Mouse (Mus musculus): ENCODE data around the gene Ubqln4. TPM values are rescaled to one million over a fixed set of nuclear protein-coding genes. Genes with fewer than 3 reads are reported as not detected.
"Not testable (repeated sequence)": the region's sequence is repeated elsewhere in the genome, so short reads cannot be mapped to it uniquely, and the experiment has no call there.

The Ubqln4 gene
- total RNA-seq, 2 experiments from 2014 or later, result 73.6 to 77.4 TPM

DNA sequence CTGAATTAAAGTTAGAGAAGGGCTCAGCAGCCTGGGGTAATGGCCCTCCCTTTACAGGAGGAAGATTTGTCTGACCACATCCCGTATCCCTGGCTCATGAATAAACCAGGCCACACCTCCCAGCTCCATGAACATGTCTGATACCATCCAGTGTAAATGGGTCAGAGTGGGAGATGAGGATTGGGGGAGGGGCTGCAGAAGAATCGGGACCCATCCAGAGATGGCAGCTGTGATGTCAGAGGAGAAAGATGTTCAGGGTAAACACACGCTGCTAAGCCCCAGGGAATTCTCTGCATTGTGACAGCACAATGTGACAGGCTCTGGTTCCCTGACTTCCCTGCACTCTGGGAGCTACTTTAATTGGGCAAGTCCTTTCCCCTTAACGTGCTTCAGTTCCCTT, 9.9 kb downstream of the Ubqln4 start:
- no peak for DNase-seq
- intact Hi-C loops (cut with DNase I), result no loop called here

DNA sequence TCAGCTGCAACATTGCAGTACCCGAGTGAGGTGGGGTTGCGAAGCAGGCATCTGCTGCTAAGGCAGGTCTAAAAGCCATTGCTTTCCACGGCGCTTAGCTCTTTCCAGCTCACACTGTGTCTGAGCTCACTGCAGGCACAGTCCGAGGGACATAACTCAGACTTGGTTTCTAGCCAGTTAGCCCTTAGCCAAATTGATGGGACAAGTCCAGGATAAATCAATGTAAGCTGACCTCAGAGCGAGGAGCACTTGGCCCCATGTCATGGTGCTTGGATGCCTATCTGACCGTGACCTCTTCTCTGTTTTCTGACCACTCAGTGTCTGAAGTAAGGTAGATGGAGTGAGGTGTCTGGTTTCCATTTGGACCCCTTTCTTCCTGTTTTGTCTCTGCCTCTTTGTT, 10.4 kb downstream of the Ubqln4 start:
- intact Hi-C loops (cut with DNase I), result no loop called here
- DNase-seq, result no peak

DNA sequence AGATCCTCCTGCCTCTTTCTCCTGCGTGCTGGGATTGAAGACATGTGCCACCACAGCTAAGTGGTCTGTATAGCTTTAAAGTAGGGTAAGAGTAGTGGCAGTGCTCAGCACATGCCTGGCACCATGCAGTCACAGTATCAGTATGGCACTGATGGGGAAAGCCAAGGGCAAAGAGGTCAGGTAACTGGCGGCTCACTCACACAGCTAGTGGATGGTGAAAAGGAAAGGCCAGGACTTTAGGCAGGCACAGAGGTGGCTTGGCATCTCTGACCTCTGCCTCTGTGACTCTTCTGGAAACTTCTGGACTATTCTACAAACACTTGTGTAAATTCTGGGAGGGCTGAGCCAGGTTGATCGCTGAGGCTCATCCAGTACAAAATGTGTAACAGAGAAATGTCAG, 12.6 kb downstream of the Ubqln4 start:
- intact Hi-C loops (cut with DNase I), result no loop called here
- no peak for DNase-seq

DNA sequence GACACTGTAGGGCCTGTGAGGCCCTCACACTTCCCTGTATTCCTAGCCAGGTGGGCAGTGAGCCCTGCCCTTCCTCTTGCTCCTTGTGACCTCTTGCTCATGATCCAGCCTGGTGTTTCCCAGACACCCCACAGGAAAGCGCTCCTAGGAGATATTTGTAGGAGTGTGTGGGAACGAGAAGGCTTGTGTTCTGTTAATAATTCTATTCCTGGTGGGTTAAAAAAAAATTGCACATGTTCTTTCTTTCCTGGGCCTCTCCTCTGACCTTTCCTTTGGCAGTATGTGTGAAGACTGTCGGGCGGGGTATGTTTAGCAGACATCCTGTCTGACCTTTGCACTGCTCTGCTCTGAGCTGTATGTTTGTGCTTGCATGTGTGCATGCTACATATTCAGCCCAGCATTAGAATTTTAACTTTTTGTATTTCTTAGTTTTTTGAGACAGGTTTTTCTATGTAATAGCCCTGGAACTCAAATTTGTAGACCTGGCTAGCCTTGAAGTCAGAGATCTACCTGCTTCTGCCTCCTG, 13.0 kb downstream of the Ubqln4 start:
- intact Hi-C loops (cut with DNase I), result no loop called here
- no peak for DNase-seq

DNA sequence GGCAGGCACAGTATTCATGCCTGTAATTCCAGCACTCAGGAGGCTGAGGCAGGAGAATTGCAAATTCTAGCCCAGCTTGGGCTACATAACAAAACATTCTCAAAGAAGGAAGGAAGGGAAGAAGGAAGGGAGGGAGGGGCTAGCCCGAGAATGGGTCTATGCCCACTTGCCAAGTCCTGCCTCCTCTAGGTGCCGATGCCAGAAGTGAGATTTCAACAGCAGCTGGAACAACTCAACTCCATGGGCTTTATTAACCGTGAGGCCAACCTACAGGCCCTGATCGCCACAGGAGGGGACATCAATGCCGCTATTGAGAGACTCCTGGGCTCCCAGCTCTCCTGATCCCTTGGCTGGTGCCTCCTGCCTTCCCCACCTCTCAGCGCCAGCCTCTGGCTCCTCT, 14.3 kb downstream of the Ubqln4 start:
- intact Hi-C loops (cut with DNase I), result no loop called here
- DNase-seq, result no peak

DNA sequence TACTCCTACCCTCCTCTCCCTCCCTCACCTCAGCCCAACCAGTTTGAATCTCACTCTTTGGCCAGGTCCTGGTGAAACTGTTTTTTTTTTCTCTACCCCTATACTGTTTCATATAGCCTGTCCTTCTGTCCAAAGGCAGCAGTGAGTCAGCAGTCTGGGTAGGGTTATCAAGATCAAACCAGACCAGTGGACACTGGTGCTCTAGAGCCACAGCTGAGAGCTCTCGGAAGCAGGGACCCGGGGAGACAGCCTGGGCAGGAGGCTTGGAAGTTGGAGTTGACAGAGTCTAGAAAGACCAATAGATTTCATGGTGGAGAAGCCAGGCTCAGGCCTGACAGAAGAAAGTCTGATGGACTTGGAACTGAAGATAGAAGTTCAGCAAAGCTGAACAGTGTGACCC, 15.1 kb downstream of the Ubqln4 start:
- intact Hi-C loops (cut with DNase I), result no loop called here

DNA sequence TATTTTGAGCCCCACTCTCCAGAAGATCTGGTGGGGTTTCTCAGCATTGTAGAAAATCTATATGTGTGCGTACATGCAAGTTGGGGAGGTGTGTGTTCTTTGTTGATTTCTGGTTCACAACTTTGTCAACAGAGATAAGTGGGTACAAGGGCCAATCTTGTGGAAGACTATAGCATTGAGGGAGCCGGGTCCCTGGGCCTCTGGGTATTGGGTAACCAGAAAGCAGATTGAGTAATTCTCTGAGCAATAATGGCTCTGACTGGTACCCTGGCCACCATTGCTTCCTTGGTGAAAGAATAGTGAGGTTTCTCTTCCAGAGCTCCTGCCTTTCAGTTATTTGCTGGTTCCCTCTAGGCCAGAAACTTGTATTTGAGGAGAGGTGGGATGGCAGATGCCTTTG, 15.5 kb downstream of the Ubqln4 start:
- DNase-seq, result no peak
- intact Hi-C loops (cut with DNase I), result no loop called here

More for the DNA sequence above, 15.1 kb downstream of the Ubqln4 start:
- DNase-seq, result no peak

DNA sequence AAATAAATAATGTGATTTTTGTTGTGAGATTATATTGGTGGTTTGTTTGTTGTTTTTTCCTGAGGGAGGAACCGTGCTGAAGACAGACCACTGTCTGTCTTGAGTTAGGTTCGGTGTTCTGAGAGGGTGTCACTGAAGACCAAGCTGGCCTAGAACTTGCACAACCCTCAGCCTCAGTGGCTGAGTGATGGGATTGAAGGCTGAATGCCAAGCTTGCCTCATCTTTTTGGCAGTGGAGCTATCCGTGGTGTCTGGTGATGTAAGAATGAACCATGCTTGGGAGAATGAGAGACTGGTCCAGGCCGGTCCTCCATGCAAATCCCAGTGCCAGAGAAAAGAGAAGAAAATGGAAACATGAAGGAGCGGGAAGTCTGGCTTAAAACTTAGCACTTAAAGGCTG, 16.1 kb downstream of the Ubqln4 start:
- peak in 1 of 2 experiments; percentile 12 for DNase-seq
- intact Hi-C loops (cut with DNase I), result no loop called here

DNA sequence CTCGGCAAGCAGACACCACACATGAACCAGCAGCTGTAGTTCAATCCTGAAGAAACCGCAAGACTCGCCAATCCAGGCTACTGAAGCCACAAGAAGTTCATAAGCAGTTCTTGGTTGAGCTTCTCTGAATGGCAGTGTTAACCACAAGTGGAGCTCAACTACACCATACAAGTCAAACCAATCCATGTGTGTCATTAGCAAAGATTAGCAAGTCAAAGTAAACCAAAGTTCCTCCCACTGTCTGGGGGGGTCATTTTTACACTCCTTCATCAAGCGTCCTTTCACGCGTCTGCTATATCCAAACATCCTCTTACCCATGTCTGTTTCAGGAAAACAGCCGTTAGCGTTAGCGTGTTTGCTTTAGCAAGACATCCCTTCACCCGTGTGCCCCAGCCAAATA, 16.8 kb downstream of the Ubqln4 start:
- intact Hi-C loops (cut with DNase I), result no loop called here
- no peak for DNase-seq

DNA sequence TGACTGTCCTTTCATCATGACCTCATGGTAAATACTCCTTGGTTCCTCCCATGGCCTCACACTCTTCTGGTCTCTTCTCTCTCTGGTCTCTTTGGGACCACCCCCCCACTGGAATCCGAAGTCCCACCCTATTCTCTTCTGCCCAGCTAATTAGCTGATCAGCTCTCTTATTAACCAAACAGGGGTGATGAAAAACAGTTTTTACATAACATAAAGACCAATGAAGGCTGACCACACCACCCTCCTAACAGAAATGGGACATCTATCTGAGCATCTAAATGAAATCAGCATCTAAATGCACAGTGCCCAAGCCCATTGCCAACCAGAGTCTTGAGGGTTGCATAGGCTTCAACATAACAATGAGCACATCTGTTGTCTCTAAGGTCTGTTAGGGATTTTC, 18.3 kb downstream of the Ubqln4 start:
- intact Hi-C loops (cut with DNase I), result no loop called here
- DNase-seq, result no peak

DNA sequence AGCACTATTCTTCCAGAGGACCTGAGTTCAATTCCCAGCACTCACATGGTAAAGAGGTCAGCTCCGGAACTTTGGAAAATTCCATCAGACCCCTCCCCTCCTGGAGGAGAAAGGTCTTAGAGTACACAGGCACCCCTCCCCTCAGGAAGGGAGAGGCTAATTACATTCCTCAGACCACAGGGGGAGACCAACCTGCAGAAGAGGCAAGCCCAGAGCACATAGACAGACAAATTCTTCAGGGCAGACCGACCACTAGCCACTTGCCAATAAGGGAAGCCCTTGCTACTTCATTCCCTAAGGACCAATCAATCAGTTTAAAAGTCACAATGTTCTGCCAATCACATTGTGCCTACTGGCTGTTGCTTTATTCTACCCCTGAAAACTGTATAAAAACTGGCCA, 19.3 kb downstream of the Ubqln4 start:
- intact Hi-C loops (cut with DNase I), result no loop called here
- DNase-seq, result no peak

DNA sequence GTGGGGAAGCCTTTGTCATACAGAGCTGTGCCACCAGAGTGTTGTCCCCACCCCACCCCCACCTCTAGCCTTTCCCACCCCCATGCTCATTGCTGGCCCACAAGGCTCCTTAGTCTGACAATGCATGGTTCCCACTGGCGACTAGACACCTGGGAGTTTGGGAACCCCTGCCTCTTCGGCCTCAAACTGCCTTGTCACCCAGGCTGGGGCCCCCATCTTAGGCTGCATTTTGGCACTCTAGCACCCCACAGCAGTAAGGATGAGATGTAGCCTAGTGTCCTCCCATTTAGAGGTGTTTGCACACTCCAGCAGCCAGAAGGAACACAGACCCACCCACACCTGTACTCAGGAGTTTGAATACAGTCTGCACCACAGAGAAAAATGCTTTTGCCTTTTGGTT, 20.3 kb downstream of the Ubqln4 start:
- no peak for DNase-seq
- intact Hi-C loops (cut with DNase I), result no loop called here

DNA sequence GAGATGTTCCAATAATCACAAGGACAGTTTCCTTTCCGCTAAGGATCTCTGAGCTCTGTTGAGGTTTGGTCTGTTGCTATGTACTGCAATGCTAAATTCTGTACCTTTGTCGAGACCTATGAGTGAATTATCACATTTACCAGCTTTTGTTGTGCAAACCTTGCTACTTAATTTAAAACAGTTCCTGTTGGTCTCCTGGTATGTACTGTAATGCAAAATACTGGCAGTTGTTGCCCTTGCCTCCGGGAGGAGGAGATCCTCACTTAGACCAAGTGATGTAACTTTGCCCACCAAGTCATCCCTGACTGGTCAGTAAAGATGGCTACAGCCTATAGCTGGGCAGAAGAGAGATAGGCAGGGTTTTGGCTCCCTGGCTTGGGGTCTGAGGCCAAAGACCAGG, 22.0 kb downstream of the Ubqln4 start, which contains the start of gene Ssr2:
Ssr2 (plus strand) TSS at position 337 of the 400 bp plus-strand sequence.
- DNase-seq, result no peak
- intact Hi-C loops (cut with DNase I), result no loop called here

DNA sequence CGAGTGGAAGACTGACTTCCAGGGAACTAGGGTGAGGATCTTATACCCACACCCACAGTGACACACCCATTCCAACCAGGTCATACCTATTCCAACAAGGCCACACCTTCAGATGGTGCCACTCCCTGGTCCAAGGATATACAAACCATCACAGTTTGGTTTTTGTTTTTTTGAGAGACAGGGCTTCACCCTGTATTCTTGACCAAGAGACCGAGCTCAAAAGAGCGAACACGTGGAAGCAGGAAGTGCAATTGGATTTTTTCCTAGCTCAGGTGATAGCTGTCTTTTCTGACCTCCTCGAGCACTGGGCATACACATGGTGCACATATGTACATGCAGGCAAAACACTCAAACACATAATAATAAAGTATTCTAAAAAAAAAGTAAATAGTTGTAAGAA, 24.3 kb downstream of the Ubqln4 start:
- intact Hi-C loops (cut with DNase I), result not testable (repeated sequence)

DNA sequence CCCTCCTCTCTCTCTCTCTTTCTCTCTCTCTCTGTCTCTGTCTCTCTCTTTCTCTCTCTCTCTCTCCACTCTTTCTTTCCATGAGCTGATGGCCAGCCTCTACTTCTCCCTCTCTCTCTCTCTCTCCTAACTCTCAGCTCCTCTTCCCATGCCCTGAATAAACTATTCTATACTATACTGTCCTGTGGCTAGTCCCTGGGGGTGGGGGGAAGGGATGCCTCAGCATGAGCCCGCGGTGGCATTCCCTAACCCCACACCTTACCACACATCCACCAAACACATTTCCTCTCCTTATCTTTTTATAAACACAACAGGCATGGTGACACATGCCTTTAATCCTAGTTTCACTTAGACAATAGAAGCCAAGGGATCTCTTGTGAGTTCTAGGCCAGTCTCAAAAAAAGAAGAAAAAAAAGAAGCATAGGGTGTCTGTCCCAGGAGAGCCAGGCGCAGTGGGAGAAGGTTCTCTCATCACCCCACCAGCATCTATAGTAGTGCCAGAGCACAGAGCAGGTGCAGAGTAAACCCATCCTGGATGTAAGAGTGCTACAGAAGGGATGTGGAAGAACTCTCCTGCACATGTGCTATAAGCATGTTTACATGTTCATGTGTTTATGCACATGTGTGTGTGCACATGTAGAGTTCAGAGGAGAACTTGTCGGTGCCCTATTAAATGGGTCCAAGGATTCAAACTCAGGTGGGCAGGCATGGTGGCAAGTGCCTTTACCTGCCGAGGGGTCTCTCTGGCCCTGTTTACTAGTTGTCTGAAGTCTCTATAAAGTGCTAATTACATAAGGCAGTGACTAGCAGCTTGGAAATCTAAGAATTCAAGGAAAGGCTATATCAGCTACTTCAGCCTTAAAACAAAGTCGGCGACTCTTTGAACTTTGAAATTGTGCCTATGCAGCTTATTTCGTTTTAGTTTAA, 25.2 kb downstream of the Ubqln4 start:
- DNase-seq, result no peak
- intact Hi-C loops (cut with DNase I), result no loop called here

More for the DNA sequence above, 24.3 kb downstream of the Ubqln4 start:
- DNase-seq, result not testable (repeated sequence)

DNA sequence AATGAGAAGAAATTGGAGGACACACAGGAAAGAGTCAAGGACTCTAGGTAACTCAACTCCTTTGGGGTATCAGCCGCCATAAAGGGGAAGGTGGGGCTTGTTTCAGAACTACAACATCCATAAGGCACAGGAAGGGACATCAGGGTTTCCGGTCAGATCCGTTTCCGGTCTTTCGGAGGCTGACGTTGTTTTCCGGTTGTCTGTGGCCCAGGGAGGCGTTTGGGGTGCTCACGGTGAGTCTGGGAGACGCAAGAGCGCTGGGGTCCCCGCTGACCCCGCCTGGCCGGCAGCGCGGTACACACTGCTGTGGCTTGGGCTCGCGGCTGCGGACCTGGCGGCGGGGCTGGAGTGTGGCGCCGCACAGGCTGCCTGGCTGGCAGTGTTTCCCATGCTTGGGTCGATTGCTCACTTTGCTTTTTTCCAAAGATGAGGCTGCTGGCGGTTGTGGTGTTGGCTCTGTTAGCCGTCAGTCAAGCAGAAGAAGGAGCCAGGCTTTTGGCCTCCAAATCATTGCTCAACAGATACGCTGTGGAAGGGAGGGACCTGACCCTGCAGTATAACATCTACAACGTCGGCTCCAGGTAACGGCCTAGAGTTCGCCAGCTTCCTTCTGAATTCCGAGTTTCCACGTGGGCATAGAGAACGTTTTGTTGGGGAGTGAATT, 26.0 kb downstream of the Ubqln4 start:
- DNase-seq, result peak; percentile 61 to 70
- intact Hi-C loops (cut with DNase I), result no loop called here

DNA sequence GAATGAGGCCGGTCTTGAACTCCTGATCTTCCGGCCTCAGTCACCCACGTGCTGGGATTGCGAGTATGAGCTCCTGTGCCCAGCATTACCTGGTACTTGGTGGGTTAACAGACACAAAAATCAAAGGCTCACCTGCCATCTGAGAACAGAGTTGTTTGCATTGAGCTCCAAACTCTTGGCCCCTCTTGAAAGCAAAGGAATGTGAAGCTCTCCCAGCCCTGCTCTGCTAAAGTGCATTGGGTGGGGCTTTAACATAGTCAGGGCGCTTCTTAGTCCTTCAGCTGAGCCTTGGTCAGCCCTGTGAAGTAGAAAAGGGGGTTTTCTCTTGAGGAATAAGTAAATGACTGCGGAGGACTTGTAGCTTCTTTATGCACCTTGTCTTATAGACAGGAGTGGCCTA, 32.2 kb downstream of the Ubqln4 start:
- intact Hi-C loops (cut with DNase I), result no loop called here
- no peak for DNase-seq

DNA sequence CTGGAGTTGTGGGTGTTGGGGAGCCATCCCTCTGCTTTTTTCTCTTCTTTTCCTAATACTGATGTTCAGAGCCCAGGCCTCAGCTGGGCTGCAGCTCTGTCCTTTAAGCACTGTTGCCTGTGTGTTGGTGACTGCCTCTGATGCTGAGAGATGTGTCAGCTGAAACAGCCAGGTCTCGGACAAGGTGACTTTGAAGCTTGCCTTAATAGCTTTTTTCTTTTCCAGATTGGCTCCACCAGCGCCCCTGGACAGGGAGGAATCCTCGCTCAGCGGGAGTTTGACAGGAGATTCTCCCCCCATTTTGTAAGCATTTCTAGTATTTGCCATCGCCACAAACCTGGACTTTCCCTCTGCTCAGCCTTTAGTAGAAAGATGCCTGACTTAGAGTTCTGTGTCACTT, 33.1 kb downstream of the Ubqln4 start:
- intact Hi-C loops (cut with DNase I), result no loop called here
- no peak for DNase-seq

DNA sequence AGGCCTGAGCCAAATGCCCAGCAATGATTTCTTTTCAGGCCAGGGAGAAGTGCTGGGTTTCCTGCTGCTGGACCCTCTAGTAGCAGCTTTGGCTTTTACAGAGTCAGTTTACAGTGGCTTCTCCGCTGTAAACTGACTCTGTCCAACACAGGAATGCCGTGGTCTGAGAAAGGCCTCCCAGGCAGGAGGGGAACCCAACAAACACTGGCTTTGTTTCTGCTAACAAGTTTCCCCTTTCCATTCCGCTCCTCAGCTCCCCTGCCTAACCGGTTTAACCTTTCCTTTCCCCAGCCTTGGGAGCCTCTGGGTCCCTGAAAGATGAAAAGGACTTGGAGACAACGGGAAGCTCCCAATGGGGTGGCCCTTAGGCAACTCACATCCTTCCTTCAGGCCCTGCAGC, 36.7 kb downstream of the Ubqln4 start:
- intact Hi-C loops (cut with DNase I), result loop anchor here (5.0 kb wide), 1 partner anchor 47 kb away; no protein-coding TSS in a partner anchor
- DNase-seq, result no peak

DNA sequence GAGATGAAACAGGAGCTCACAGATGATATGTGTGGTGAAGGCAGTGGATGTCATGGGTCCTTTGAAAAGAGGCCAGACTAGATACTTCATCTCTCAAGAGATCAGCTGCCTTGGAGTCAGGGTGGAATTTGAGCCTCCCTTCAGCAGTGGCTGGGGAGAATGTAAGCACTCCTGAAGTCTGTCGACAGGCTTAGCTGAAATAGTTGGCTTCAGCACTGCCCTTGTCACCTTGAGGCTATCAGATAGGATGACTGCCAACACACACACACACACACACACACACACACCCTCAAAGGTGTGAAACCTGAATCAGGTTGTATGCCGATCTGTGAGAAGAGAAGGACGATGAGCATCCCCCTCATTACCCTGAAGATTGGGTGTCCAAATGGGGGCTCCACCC, 37.5 kb downstream of the Ubqln4 start:
- intact Hi-C loops (cut with DNase I), result loop anchor here (5.0 kb wide), 1 partner anchor 46 kb away; no protein-coding TSS in a partner anchor
- DNase-seq, result no peak

DNA sequence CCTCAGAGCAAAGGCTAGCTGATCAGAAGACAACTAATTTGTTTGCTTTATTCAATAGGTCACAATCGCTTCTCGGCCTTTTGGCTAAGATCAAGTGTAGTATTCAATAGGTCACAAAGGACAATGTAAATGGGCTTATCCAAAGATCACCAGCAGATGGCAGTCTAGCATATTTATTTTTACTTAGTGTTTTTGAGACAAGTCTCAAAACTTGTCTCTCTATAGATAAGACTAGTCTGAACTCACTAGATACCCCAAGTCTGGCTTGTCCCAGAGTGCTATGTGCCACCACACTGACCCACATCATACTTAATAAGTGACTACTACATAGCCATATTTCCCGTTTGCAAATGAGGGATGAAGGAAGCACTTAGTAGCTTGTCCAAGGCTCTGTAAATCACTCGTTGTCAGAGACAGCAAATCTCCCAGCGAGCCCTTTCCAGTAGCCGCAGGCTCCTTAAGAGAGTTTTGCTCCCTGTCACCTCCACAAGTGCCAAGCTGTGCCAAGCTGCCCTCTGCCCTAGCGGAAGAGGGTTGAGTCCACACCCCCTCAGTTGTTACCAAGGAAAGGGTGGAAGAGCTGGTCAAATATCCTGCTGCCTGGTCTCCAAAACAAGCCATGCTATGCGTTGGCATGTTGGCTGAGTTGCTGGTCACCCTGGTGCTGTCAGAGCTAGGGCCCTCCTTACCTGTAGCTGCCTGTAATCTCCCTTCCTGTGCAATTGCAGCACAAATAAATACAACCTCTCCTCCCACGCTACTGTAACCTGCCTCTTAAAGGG, 38.6 kb downstream of the Ubqln4 start:
- no peak for DNase-seq
- intact Hi-C loops (cut with DNase I), result loop anchor here (5.0 kb wide), 1 partner anchor 45 kb away; no protein-coding TSS in a partner anchor
